Mouse (Mus musculus): ENCODE results near the gene 0610037L13Rik.

The 0610037L13Rik gene

GRCm38 (mm10) chr4:107889731-107890432 is at the start of gene 0610037L13Rik:
Gene 0610037L13Rik, plus strand, starts transcription at chr4:107889813.
- DNase-seq (ENCODE audit: low spot score): peak; percentile 97

- DNase-seq (ENCODE audit: low spot score): no peak
Observed at GRCm38 (mm10) chr4:107843687-107844086, 45.9 kb upstream of the 0610037L13Rik start.

- DNase-seq (ENCODE audit: low spot score): peak; percentile 85
Observed at GRCm38 (mm10) chr4:107844971-107845370, 44.6 kb upstream of the 0610037L13Rik start.

- no peak for DNase-seq (ENCODE audit: low spot score)
Observed at GRCm38 (mm10) chr4:107846795-107847194, 42.8 kb upstream of the 0610037L13Rik start.

- no peak for DNase-seq (ENCODE audit: low spot score)
Observed at GRCm38 (mm10) chr4:107848546-107848945, 41.1 kb upstream of the 0610037L13Rik start.

- DNase-seq (ENCODE audit: low spot score): no peak
Observed at GRCm38 (mm10) chr4:107849621-107850020, 40.0 kb upstream of the 0610037L13Rik start.

GRCm38 (mm10) chr4:107850091-107850490 is 39.5 kb upstream of the 0610037L13Rik start:
- no peak for DNase-seq (ENCODE audit: low spot score)

GRCm38 (mm10) chr4:107853333-107853732 is 36.3 kb upstream of the 0610037L13Rik start:
- no peak for DNase-seq (ENCODE audit: low spot score)

GRCm38 (mm10) chr4:107853836-107854235 is 35.8 kb upstream of the 0610037L13Rik start:
- no peak for DNase-seq (ENCODE audit: low spot score)

- no peak for DNase-seq (ENCODE audit: low spot score)
Observed at GRCm38 (mm10) chr4:107856958-107857686, 32.5 kb upstream of the 0610037L13Rik start.

- DNase-seq (ENCODE audit: low spot score): no peak
Observed at GRCm38 (mm10) chr4:107858995-107859394, 30.6 kb upstream of the 0610037L13Rik start.

- DNase-seq (ENCODE audit: low spot score): no peak
Observed at GRCm38 (mm10) chr4:107864866-107865265, 24.7 kb upstream of the 0610037L13Rik start.

GRCm38 (mm10) chr4:107879254-107880050 is 10.2 kb upstream of the 0610037L13Rik start, which contains the start of gene Magoh:
Gene Magoh, plus strand, starts transcription at chr4:107879755.
- DNase-seq (ENCODE audit: low spot score): peak; percentile 100

GRCm38 (mm10) chr4:107881631-107882030 is 8.0 kb upstream of the 0610037L13Rik start:
- no peak for DNase-seq (ENCODE audit: low spot score)

- no peak for DNase-seq (ENCODE audit: low spot score)
Observed at GRCm38 (mm10) chr4:107886371-107886770, 3.2 kb upstream of the 0610037L13Rik start.

- no peak for DNase-seq (ENCODE audit: low spot score)
Observed at GRCm38 (mm10) chr4:107889385-107889730, 255 bp upstream of the 0610037L13Rik start.

- peak; percentile 58 for DNase-seq (ENCODE audit: low spot score)
Observed at GRCm38 (mm10) chr4:107892663-107893062, 3.0 kb downstream of the 0610037L13Rik start.

- no peak for DNase-seq (ENCODE audit: low spot score)
Observed at GRCm38 (mm10) chr4:107899211-107899927, 9.8 kb downstream of the 0610037L13Rik start.

- no peak for DNase-seq (ENCODE audit: low spot score)
Observed at GRCm38 (mm10) chr4:107900206-107900605, 10.6 kb downstream of the 0610037L13Rik start.

- no peak for DNase-seq (ENCODE audit: low spot score)
Observed at GRCm38 (mm10) chr4:107904252-107904651, 14.6 kb downstream of the 0610037L13Rik start.

- DNase-seq (ENCODE audit: low spot score): no peak
Observed at GRCm38 (mm10) chr4:107906561-107906960, 16.9 kb downstream of the 0610037L13Rik start.

- DNase-seq (ENCODE audit: low spot score): no peak
Observed at GRCm38 (mm10) chr4:107910020-107910419, 20.4 kb downstream of the 0610037L13Rik start.
